Mouse (Mus musculus): ENCODE measurements around the gene Dnajb14. TPM values are rescaled to one million over a fixed set of nuclear protein-coding genes. Genes with fewer than 3 reads are reported as not detected.
"Not testable (repeated sequence)": the region's sequence is repeated elsewhere in the genome, so short reads cannot be mapped to it uniquely, and the experiment has no call there.

The Dnajb14 gene
- total RNA-seq, 2 experiments from 2014 or later, result 6.9 to 7.2 TPM

DNA sequence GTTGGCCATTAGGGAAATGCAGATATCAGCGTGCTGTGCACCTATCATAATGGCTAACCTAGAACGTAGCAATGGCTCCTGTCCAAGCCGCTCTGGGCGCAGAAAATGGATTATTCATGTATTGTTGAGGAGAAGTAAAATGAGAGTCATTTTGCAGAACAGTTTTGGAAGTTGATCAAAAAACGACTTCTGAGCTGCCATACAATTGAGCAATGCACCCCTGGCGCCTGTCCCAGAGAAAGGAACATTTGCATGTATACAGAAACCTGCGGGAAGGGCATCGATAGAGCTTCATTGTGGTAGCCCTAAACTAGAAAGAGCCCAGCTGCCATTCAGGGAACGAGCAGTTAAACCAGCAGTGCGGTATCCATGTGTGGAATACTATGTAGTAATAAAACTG lies 32.7 kb downstream of the Dnajb14 start:
- intact Hi-C loops (cut with DNase I), result no loop called here
- DNase-seq, result no peak

GRCm38 (mm10) chr3:137913093-137913492 lies 45.6 kb downstream of the Dnajb14 start:
- intact Hi-C loops (cut with DNase I), result no loop called here
- no peak for DNase-seq

- DNase-seq; intact Hi-C loops (cut with DNase I): not testable (repeated sequence)
Measured at GRCm38 (mm10) chr3:137914567-137914966, 47.1 kb downstream of the Dnajb14 start.

- intact Hi-C loops (cut with DNase I), result loop anchor here (5.0 kb wide), 2 partner anchors 50 to 230 kb away; partner anchors contain the start of gene Dnajb14
- DNase-seq, result no peak
Measured at GRCm38 (mm10) chr3:137917694-137918171, 50.3 kb downstream of the Dnajb14 start.

DNA sequence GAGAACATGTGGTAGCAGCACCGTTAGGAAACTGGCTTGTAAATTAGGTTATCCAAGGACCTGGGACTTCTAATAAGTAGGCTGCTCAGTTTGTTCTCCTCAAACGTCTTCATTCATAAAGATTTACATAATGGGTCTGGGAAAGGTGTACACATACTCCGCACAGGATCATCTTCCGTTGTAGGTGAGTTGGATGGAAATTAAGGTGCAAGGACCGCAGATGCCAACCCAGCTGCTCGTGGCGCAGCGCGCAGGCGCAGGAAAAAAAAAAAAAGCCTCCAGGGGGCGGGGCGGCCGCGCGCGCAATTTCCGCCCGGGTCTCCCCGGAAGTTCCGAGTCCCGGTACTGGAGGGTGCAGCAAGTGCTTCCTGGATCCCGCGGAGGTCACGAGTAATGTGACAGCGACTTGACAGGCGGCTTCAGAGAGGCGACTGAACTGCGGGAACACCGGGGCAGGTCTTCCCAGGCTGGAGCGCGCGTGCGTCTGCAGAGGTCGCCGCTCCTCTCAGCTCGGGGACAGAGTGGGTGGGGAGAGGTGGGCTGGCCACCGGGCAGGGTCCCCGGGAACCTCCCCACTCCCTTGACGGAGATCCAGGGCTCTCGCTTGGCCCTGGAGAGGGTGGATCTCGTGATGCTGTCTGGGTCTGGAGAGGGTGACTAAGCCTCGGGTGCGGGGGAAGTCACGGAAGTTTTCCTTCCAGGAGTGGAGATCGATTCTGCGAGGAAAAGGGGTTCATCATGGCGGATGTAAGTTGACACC lies 50.9 kb downstream of the Dnajb14 start, which contains the start of gene Lamtor3:
Gene Lamtor3, plus strand, starts transcription at position 335 of the 760 bp plus-strand sequence.
- DNase-seq, result peak; percentile 77 to 80
- intact Hi-C loops (cut with DNase I), result loop anchor here (5.0 kb wide), 2 partner anchors 51 to 229 kb away; partner anchors contain the start of gene Dnajb14

DNA sequence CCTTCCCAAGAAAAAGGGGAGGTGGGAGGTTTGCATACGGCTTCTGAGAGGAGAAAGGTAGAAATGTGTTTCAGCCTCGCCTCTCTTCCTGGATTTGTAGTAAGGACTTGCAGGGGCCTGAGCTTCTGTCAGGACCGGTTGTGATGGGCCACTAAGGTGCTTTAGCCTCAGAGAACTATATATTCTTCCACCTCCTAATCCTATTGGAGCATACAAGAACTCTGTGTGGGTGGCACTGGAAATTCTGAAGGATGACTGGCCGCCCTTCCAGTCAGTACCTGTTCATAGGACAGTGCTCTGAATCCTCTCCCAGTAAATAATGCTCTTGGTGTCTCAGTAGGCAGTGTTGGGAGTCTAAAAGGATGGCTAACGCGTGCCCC lies 51.4 kb downstream of the Dnajb14 start:
- intact Hi-C loops (cut with DNase I), result loop anchor here (5.0 kb wide), 2 partner anchors 52 to 228 kb away; partner anchors contain the start of gene Dnajb14
- DNase-seq, result no peak

DNA sequence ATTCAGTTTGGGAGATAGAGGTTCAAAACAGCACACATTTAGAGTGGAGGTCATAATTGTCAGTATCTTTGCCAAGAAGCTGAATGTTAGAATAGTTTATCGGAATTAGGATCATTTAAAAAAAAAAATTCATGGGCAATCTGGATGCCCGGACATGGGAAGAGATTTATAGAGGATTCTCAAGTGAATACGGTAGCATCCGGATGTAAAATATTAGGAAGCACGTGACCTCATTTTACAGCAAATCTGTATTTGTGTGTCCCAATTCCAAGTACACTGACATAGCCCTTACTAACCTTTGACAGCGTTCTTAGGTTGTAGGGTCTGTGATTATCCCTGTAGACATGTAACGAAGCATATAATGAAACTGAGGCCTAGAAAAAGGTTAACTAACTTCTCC lies 51.9 kb downstream of the Dnajb14 start:
- intact Hi-C loops (cut with DNase I), result loop anchor here (5.0 kb wide), 2 partner anchors 52 to 228 kb away; partner anchors contain the start of gene Dnajb14
- no peak for DNase-seq

DNA sequence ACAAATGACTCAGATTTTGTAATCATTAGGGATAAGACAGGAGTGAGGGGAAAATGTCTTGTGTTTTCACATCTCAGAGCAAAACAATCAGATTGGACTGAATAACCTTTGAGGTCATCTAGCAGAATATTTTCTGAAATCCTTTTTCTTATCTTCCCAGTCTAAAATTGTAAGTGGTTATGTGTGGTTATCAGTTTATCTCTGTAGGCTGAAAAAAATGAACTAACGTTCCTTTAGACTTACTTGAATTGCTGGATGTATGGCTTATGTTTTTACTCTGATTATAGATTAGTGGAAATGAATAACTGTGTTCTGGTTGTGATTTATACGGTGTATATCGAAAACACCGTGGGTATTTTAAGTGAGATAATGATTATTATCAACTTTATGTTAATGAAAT lies 53.1 kb downstream of the Dnajb14 start:
- intact Hi-C loops (cut with DNase I), result no loop called here
- no peak for DNase-seq

- DNase-seq, result no peak
- intact Hi-C loops (cut with DNase I), result no loop called here
Measured at GRCm38 (mm10) chr3:137927010-137927409, 59.5 kb downstream of the Dnajb14 start.

GRCm38 (mm10) chr3:137929940-137930339 lies 62.5 kb downstream of the Dnajb14 start:
- no peak for DNase-seq
- intact Hi-C loops (cut with DNase I), result no loop called here

DNA sequence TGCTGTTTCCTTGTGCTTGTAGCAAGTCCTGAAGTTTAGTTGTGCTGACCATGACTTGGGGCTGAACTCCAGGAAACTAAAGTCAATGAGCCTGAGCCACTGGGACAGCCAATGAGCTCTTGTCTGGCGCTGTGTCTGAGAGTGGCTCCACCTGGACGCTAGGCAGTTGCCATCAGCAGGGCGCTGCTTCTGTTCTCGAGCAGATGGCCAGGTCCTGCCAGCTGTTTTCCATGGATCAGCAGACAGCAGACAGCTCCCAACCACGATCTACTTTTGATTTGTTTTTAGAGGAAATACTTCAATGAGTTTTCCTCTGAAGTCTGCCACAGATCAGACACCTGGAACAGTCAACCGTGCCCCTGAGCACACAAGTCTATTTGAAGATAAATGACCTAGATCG lies 65.3 kb downstream of the Dnajb14 start:
- intact Hi-C loops (cut with DNase I), result no loop called here
- no peak for DNase-seq

DNA sequence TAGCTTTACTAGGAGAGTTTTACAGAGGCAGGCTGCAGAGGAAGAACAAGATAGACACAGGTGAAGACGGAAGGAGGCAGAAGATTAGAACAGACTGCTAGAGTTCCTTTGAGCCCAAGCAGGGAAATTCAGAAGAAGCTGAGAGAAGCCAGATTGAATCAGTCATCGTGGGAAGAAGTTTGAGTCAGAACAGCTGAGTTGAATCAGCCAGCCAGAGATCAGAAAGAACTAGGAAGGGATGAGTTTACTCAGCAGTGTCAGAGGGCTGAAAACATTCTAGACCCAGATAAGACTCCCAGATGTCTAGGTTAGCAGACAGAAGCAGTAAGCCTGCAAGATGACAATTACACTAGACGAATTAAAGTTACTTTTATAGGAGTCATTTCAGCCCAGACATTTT lies 66.5 kb downstream of the Dnajb14 start:
- intact Hi-C loops (cut with DNase I), result no loop called here
- DNase-seq, result no peak

- no peak for DNase-seq
- intact Hi-C loops (cut with DNase I), result loop anchor here (5.0 kb wide), 1 partner anchor 211 kb away; no protein-coding TSS in a partner anchor
Measured at GRCm38 (mm10) chr3:137935570-137936525, 68.4 kb downstream of the Dnajb14 start.

DNA sequence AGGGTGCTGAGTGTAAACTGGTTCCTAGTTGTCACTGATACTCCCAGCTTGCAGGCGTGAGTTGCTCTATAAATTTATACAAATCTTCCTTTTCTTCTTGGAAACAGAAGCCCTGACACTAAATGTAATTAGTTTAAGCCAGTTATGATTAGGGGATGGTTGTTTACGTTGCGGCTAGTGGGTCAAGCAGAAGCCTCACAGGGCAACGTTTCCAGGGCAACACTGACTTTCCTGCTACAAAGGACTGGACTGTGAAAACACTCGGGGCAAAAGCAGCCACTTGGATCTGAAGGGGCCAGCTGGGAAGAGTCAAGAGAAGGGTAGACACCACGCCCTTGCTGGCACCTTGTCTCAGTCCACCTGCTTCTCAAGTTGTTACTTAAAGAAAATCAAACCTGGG lies 69.1 kb downstream of the Dnajb14 start:
- intact Hi-C loops (cut with DNase I), result loop anchor here (5.0 kb wide), 1 partner anchor 211 kb away; no protein-coding TSS in a partner anchor
- DNase-seq, result no peak

- peak in 1 of 2 experiments; percentile 14 for DNase-seq
Measured at GRCm38 (mm10) chr3:137938608-137939007, 71.1 kb downstream of the Dnajb14 start.

DNA sequence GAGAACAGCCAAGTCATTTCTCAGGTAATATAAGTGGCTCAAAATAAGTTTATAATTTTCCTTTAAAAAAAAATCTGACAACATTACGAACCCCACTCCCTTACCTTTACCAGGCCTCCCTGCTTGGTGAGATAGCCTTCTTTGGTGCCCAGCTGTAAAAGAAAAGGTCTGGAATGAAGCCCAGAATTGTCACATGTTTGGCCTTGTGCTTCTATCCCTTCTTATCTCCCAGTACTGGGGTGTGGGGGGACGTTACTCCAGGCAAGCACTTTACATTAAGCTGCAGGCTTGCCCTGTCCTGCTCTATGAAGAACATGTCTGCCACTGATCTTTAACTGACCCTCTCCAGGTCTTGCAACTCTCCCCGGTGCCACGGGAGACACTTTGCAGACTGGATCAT lies 73.3 kb downstream of the Dnajb14 start:
- intact Hi-C loops (cut with DNase I), result no loop called here
- DNase-seq, result no peak

More at GRCm38 (mm10) chr3:137938608-137939007, 71.1 kb downstream of the Dnajb14 start:
- intact Hi-C loops (cut with DNase I), result loop anchor here (2.0 to 5.0 kb wide), 2 partner anchors 52 to 209 kb away; no protein-coding TSS in a partner anchor

DNA sequence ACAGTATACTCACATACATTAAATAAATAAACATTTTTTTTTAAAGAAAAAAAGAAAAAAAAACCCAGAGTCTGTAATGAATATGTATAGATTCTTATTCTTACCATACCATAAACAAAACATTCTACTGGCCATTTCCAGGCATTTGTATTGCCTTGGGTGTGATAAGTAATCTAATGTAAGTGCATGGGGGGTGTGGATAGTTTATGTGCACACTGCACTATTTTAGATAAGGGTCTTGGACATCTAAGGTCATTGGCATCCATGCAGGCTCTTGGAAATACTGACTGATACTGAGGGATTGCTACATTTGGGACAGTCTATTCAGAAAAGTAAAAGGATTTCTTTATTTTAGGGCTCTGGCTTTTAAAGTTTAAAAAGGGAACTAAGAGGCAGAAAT lies 74.1 kb downstream of the Dnajb14 start:
- no peak for DNase-seq
- intact Hi-C loops (cut with DNase I), result no loop called here

DNA sequence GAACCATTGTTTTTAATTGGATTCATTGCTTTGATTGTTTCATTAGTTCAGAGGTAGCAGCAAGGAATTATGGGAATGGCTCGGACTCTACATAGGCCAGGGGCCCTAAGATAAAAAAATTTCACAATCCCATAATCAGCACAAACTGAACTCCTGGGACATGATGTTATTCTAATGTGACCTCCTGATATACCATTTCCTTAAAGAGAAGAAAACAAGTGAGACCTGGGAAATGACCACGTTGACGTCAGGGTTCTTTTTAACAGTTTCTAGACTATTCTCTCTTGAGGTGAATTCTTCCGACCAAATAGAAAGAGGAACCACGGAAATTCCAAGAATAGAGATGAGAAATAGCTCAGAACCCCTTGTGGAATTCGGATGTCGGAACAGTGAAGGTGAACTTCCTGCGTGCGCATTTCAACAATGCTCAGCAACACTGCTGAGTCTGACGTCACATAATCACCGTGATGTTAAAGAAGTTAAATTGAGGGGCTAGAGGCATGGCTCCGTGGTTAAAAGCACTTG lies 74.7 kb downstream of the Dnajb14 start:
- intact Hi-C loops (cut with DNase I), result loop anchor here (1.0 kb wide), 1 partner anchor 23 kb away; no protein-coding TSS in a partner anchor
- DNase-seq, result no peak

DNA sequence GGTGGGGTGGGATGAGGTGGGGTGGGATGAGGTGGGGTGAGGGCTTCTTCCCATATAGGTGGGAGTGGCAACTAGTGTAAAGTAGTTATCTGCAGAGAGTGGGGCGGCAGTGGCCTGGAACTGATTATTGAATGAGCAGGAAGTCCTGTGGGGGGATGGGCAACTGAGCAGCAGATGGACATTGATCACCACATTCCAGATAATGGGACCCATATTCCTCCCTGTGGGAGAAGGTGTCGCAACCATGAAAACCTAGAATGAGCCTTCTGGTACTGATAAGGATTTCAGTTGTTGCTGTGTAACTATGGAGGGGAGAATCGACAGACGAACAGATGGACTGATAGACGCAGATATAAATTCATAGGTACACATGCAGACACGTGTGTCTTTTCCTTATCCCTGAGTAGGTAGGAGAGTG lies 76.3 kb downstream of the Dnajb14 start:
- intact Hi-C loops (cut with DNase I), result no loop called here
- no peak for DNase-seq

GRCm38 (mm10) chr3:137946827-137947226 lies 79.4 kb downstream of the Dnajb14 start:
- intact Hi-C loops (cut with DNase I), result loop anchor here (5.0 kb wide), 1 partner anchor 35 kb away; the partner anchor contains the start of gene Dapp1
- DNase-seq, result no peak

Measured in gastrocnemius, postnatal 36 days (tissue).